Mouse (Mus musculus) brain, embryonic 18.5 days (tissue): Measurements from ENCODE around the gene Trmt1.
"Not testable (repeated sequence)": the region's sequence is repeated elsewhere in the genome, so short reads cannot be mapped to it uniquely, and the experiment has no call there.

Source experiments
- DNase-seq: peaks from one replicate; pipeline ENCODE4 v3.0.0-alpha.2; 2012; ENCODE audit warnings: low read depth, low spot score

Trmt1 gene

GRCm38 (mm10) chr8:84659936-84660818, 25.9 kb upstream of the Trmt1 start:
- no peak for DNase-seq

- DNase-seq: no peak
Measured at GRCm38 (mm10) chr8:84660819-84661457, 25.2 kb upstream of the Trmt1 start.

GRCm38 (mm10) chr8:84661458-84661871, 24.6 kb upstream of the Trmt1 start:
- DNase-seq: no peak

GRCm38 (mm10) chr8:84661961-84662571, 24.0 kb upstream of the Trmt1 start:
- DNase-seq: no peak

DNA sequence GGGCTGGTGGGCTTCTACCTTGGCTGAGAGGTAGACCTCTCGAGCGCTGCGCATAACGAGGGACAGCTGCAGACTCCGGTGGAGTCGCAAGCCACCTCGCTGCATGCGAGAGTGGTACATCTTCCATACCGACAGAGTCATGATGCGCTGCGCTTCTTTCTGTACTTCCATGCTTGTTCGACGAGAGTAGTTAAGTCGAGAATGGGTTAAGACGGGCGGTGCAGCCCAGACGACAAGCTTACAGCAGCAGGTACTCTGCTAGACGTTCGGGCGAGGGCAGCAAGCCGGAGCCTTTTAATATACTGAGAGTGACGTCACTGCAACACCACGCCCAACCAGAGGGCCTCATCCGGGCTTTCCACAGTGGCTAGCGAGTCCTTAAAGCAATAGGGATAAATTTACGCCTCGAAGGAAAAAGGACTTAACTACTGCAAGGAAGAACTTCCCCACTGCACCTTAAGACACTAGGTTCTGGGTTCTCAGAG, 23.5 kb upstream of the Trmt1 start, which contains the start of gene Ier2:
Ier2 (minus strand) TSS at position 272 of the 485 bp plus-strand sequence.
- DNase-seq: peak; percentile 87

- DNase-seq: peak; percentile 91
Measured at GRCm38 (mm10) chr8:84663483-84664327, 22.4 kb upstream of the Trmt1 start.

GRCm38 (mm10) chr8:84664566-84665384, 21.3 kb upstream of the Trmt1 start:
- peak; percentile 76 for DNase-seq

GRCm38 (mm10) chr8:84665385-84665893, 20.7 kb upstream of the Trmt1 start:
- no peak for DNase-seq

DNA sequence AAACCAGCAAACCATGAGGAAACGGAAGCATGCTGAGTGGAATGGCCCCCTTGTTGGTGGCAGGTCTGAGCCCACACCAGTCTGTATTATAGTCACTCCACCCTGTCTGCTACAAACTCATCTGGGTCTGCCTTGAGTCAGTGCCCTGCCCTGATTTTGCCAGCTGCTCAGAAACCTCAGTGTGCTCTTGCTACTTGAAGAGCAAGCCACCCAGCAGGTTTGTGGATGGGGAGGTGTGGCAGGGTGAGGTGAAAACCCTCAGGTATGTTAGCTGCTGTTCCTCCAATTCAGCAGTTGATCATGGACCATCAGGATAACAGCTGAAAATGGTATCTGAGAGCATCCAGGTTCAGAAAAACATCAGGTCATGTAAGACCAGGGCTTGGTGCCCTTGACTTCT, 18.0 kb upstream of the Trmt1 start:
- DNase-seq: no peak

GRCm38 (mm10) chr8:84668731-84669485, 17.2 kb upstream of the Trmt1 start:
- DNase-seq: no peak

DNA sequence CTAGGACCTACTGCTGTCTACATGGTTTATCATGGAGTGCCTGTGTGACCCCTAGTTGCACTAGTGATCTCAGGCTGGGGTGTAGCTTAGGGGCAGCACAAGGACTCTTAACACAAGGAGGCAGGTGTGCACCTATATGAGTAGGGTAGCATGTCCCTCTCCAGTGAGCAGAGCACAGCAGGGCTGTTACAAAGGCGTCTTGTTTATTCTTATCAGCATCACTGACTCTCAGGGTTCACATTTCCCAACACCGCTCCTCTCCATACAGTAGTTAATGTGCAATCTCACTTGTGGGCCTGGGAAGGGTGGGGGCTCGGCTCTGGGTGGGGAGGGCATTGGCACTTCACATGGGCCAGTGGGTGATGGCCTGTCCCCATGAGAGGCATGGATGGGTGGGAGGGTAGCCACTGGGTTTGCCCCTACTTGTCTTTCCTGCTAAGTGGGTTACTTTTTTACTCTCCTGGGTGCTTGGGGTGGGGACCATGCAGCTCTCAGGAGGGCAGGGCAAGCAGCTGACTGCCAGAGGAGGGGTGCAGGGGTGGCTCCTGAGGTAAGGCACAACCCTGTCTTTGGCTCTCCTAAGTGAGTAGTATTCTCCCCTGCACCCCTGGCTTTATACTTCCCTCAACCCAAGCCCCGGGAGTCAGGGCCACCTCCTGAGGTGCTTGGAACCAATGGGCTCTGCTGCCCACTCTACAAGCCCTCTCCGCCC, 15.7 kb upstream of the Trmt1 start:
- not testable (repeated sequence) for DNase-seq

DNA sequence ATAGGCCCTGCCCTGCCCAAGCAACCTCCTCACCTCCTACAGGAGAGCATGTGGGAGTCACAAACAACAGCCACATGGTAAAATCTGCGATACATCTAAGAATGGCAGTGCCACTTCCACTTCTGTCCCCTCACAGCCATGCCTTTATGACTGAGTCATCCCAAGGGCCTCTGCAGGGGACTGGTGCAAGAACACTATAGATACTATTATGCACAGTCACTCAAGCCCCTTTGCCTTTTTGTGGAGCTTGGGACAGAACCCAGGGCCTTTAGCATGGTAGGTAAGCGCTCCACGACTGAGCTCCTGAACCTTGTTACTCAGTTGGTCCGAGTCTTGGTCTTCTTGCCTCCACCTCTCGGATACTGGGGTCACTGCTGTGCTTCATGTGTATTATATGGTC, 8.8 kb upstream of the Trmt1 start:
- DNase-seq: no peak

DNA sequence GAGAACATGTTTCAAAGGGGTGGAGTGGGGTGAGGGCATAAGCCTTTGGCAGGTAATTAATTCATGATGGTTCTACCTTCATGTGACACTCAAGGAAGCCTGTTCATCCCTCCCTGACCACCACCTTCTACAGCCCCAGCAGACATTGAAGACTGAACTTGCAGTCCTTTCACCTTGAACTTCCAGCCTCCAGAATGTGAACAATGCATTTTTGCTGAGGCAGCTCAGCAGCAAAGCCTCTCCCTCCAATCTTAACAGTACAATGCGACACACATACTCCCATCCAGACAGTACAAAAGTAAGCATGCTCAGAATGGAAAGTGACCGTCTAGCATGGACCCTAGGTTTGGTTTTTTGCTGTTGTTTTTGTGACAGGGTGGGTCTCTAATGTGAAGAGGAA, 4.6 kb upstream of the Trmt1 start:
- DNase-seq: no peak

GRCm38 (mm10) chr8:84682257-84682656, 3.9 kb upstream of the Trmt1 start:
- no peak for DNase-seq

DNA sequence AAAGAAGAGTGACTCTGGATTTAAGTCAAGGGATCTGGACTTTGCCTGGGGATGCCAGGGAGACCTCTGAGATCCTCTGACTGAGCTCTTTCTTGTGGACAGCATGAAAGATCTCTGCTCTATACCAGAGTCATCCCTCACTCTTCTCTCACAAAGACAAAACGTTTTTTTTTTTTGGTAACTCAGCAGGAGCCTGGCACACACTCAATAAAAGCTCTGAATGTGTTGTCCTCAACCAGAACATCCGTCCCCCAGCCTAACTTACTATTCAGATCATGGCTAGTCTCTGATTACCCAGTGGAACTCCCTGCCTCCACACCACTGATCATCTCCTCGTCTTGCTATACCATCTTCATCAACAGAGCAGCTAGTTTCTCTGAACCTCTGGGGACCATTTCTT, 1.6 kb upstream of the Trmt1 start:
- no peak for DNase-seq

GRCm38 (mm10) chr8:84687003-84687704, 1.0 kb downstream of the Trmt1 start:
- DNase-seq: no peak

DNA sequence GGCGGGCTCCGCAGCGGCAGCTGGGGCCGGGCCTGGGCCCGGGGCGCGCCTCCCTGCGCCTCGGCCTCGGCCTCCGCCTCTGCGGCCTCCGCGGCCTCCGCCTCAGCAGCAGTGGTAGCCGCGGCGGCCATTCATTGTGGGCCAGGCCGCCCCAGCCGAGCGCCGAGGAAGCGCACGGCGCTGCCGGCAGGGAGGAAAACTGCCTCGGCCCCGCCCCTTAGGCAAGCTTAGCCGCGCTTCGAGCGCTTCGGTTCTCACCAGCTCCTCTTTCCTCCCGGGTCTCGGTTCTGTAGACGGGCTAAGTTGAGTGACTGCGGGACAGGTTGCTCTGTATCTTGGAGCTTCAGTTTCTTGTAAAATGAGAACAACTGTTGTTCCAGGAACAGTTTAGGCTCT, 1.6 kb downstream of the Trmt1 start, which contains the start of gene Nacc1:
Nacc1 (minus strand) TSS at position 158 of the 396 bp plus-strand sequence.
- no peak for DNase-seq
